Mouse (Mus musculus) left cerebral cortex, adult 9 months (tissue): Measurements from ENCODE around the gene Bsn.
"Not testable (repeated sequence)": the region's sequence is repeated elsewhere in the genome, so short reads cannot be mapped to it uniquely, and the experiment has no call there.

ENCODE experiments used
- DNase-seq, 2 experiments: peaks; one replicate each; pipeline ENCODE4 v3.0.0; 2022; ENCODE audit warnings: low spot score in 2 of 2

The Bsn gene

GRCm38 (mm10) chr9:108149817-108150216 lies 40.4 kb downstream of the Bsn start:
- no peak for DNase-seq

GRCm38 (mm10) chr9:108147606-108148005 lies 42.6 kb downstream of the Bsn start:
- DNase-seq = no peak

GRCm38 (mm10) chr9:108146451-108146850 lies 43.7 kb downstream of the Bsn start:
- DNase-seq = no peak

GRCm38 (mm10) chr9:108145740-108146139 lies 44.4 kb downstream of the Bsn start:
- DNase-seq = no peak

- DNase-seq = peak in 1 of 2 experiments; percentile 49
Observed at GRCm38 (mm10) chr9:108144371-108145270, 45.6 kb downstream of the Bsn start.

- DNase-seq = no peak
Observed at GRCm38 (mm10) chr9:108143470-108143869, 46.7 kb downstream of the Bsn start.

- no peak for DNase-seq
Observed at GRCm38 (mm10) chr9:108141387-108141786, 48.8 kb downstream of the Bsn start.

GRCm38 (mm10) chr9:108139963-108140695 lies 50.1 kb downstream of the Bsn start:
- no peak for DNase-seq

GRCm38 (mm10) chr9:108139169-108139962 lies 50.8 kb downstream of the Bsn start:
- DNase-seq = no peak

- DNase-seq = no peak
Observed at GRCm38 (mm10) chr9:108138118-108138517, 52.1 kb downstream of the Bsn start.

GRCm38 (mm10) chr9:108137523-108137922 lies 52.7 kb downstream of the Bsn start:
- peak; percentile 93 to 96 for DNase-seq

GRCm38 (mm10) chr9:108136930-108137462 lies 53.2 kb downstream of the Bsn start:
- peak; percentile 79 to 91 for DNase-seq

GRCm38 (mm10) chr9:108136225-108136624 lies 54.0 kb downstream of the Bsn start:
- no peak for DNase-seq

- not testable (repeated sequence) for DNase-seq
Observed at GRCm38 (mm10) chr9:108135679-108136078, 54.5 kb downstream of the Bsn start.

- no peak for DNase-seq
Observed at GRCm38 (mm10) chr9:108133478-108133877, 56.7 kb downstream of the Bsn start.

GRCm38 (mm10) chr9:108132373-108132772 lies 57.8 kb downstream of the Bsn start:
- no peak for DNase-seq

GRCm38 (mm10) chr9:108131502-108131901 lies 58.7 kb downstream of the Bsn start:
- DNase-seq = no peak

GRCm38 (mm10) chr9:108129042-108129948 lies 60.9 kb downstream of the Bsn start:
- no peak for DNase-seq

GRCm38 (mm10) chr9:108128248-108128647 lies 61.9 kb downstream of the Bsn start:
- DNase-seq = peak; percentile 70 to 86

- DNase-seq = no peak
Observed at GRCm38 (mm10) chr9:108126436-108127180, 63.6 kb downstream of the Bsn start.
